Mouse (Mus musculus): ENCODE measurements around the gene Hes2. TPM values are rescaled to one million over a fixed set of nuclear protein-coding genes. Genes with fewer than 3 reads are reported as not detected.

The Hes2 gene
- polyA plus RNA-seq, 1 experiment: not detected

GRCm38 (mm10) chr4:152146033-152146827 lies 12.4 kb upstream of the Hes2 start:
- no peak for DNase-seq (ENCODE audit: low read depth in 1 of 2, low spot score in 2 of 2)
- Histone ChIP-seq H3K27ac (ENCODE audit: insufficient read depth, low read length) (no peak overlapping the region), H3K4me3 (ENCODE audit: extremely low read depth, insufficient read depth, insufficient read length) (no peak overlapping the region), H3K36me3 (ENCODE audit: control insufficient read depth, insufficient read depth, low read length) (no peaks in the 10 kb centered on the region), H3K4me1 (ENCODE audit: control insufficient read depth, insufficient read depth, insufficient read length) (no peaks in the 10 kb centered on the region), H3K27me3 (ENCODE audit: control insufficient read depth, insufficient read depth, low read length) (no peaks in the 10 kb centered on the region)
- TF ChIP-seq POLR2A (IDR thresholded peaks at IDR 0.05; ENCODE audit: low read depth, low read length) (no peak), CTCF (IDR thresholded peaks at IDR 0.05; ENCODE audit: extremely low read depth, insufficient read depth, insufficient read length, insufficient replicate concordance) (no peak)
- WGBS: 65% methylated on average over 11 of the region's 11 CpGs

- WGBS: 91% methylated on average over 4 of the region's 4 CpGs
Observed at GRCm38 (mm10) chr4:152150546-152150945, 8.1 kb upstream of the Hes2 start.

GRCm38 (mm10) chr4:152151451-152151965 lies 7.2 kb upstream of the Hes2 start:
- DNase-seq (ENCODE audit: low read depth in 1 of 2, low spot score in 2 of 2): no peak
- H3K4me3 ChIP-seq (ENCODE audit: extremely low read depth, insufficient read depth, insufficient read length): peak overlapping the region; percentile 39; the same call in 1 of the 2 replicates
- H3K27ac ChIP-seq (ENCODE audit: insufficient read depth, low read length): no peak overlapping the region
- H3K27me3 ChIP-seq (ENCODE audit: control insufficient read depth, insufficient read depth, low read length): peaks cover 8% of the 10 kb centered on the region
- 42% methylated on average over 7 of the region's 7 CpGs for WGBS
- TF ChIP-seq POLR2A (IDR thresholded peaks at IDR 0.05; ENCODE audit: low read depth, low read length): no peak
- TF ChIP-seq CTCF (IDR thresholded peaks at IDR 0.05; ENCODE audit: extremely low read depth, insufficient read depth, insufficient read length, insufficient replicate concordance): no peak
- H3K36me3 ChIP-seq (ENCODE audit: control insufficient read depth, insufficient read depth, low read length): no peaks in the 10 kb centered on the region
- peaks cover 5% of the 10 kb centered on the region for H3K4me1 ChIP-seq (ENCODE audit: control insufficient read depth, insufficient read depth, insufficient read length)

More at GRCm38 (mm10) chr4:152150546-152150945, 8.1 kb upstream of the Hes2 start:
- H3K4me1 ChIP-seq (ENCODE audit: control insufficient read depth, insufficient read depth, insufficient read length): peaks cover 5% of the 10 kb centered on the region
- DNase-seq (ENCODE audit: low read depth in 1 of 2, low spot score in 2 of 2): no peak
- TF ChIP-seq POLR2A (IDR thresholded peaks at IDR 0.05; ENCODE audit: low read depth, low read length) (no peak), CTCF (IDR thresholded peaks at IDR 0.05; ENCODE audit: extremely low read depth, insufficient read depth, insufficient read length, insufficient replicate concordance) (no peak)
- no peak overlapping the region for H3K27ac ChIP-seq (ENCODE audit: insufficient read depth, low read length)
- no peak overlapping the region for H3K4me3 ChIP-seq (ENCODE audit: extremely low read depth, insufficient read depth, insufficient read length)
- no peaks in the 10 kb centered on the region for H3K36me3 ChIP-seq (ENCODE audit: control insufficient read depth, insufficient read depth, low read length)
- peaks cover 8% of the 10 kb centered on the region for H3K27me3 ChIP-seq (ENCODE audit: control insufficient read depth, insufficient read depth, low read length)

GRCm38 (mm10) chr4:152151966-152152544 lies 6.6 kb upstream of the Hes2 start, which contains the start of gene Espn:
Gene Espn, minus strand, starts transcription at chr4:152152371.
- TF ChIP-seq POLR2A (IDR thresholded peaks at IDR 0.05; ENCODE audit: low read depth, low read length) (no peak), CTCF (IDR thresholded peaks at IDR 0.05; ENCODE audit: extremely low read depth, insufficient read depth, insufficient read length, insufficient replicate concordance) (no peak)
- peaks cover 8% of the 10 kb centered on the region for H3K27me3 ChIP-seq (ENCODE audit: control insufficient read depth, insufficient read depth, low read length)
- 2% methylated on average over 54 of the region's 57 CpGs for WGBS

GRCm38 (mm10) chr4:152153771-152154177 lies 4.9 kb upstream of the Hes2 start:
- H3K36me3 ChIP-seq (ENCODE audit: control insufficient read depth, insufficient read depth, low read length): no peaks in the 10 kb centered on the region
- H3K27me3 ChIP-seq (ENCODE audit: control insufficient read depth, insufficient read depth, low read length): peaks cover 17% of the 10 kb centered on the region
- peaks cover 13% of the 10 kb centered on the region for H3K4me1 ChIP-seq (ENCODE audit: control insufficient read depth, insufficient read depth, insufficient read length)
- no peak overlapping the region for H3K27ac ChIP-seq (ENCODE audit: insufficient read depth, low read length)
- H3K4me3 ChIP-seq (ENCODE audit: extremely low read depth, insufficient read depth, insufficient read length): peak overlapping the region; percentile 7; the same call in 1 of the 2 replicates
- WGBS: under 1% methylated on average over 23 of the region's 23 CpGs
- no peak for TF ChIP-seq POLR2A (IDR thresholded peaks at IDR 0.05; ENCODE audit: low read depth, low read length)
- peak; percentile 85 for TF ChIP-seq CTCF (IDR thresholded peaks at IDR 0.05; ENCODE audit: extremely low read depth, insufficient read depth, insufficient read length, insufficient replicate concordance)
- peak; percentile 90 to 91 for DNase-seq (ENCODE audit: low read depth in 1 of 2, low spot score in 2 of 2)

More at GRCm38 (mm10) chr4:152151966-152152544, 6.6 kb upstream of the Hes2 start, which contains the start of gene Espn:
- H3K27ac ChIP-seq (ENCODE audit: insufficient read depth, low read length): no peak within 1 kb of the TSS
- H3K4me3 ChIP-seq (ENCODE audit: extremely low read depth, insufficient read depth, insufficient read length): peak within 1 kb of the TSS; percentile 39; the same call in 1 of the 2 replicates
- peak in 1 of 2 experiments; percentile 26 for DNase-seq (ENCODE audit: low read depth in 1 of 2, low spot score in 2 of 2)
- H3K36me3 ChIP-seq (ENCODE audit: control insufficient read depth, insufficient read depth, low read length): no peaks in the 10 kb centered on the region
- peaks cover 5% of the 10 kb centered on the region for H3K4me1 ChIP-seq (ENCODE audit: control insufficient read depth, insufficient read depth, insufficient read length)

- Histone ChIP-seq H3K36me3 (ENCODE audit: control insufficient read depth, insufficient read depth, low read length) (no peaks in the 10 kb centered on the region), H3K4me3 (ENCODE audit: extremely low read depth, insufficient read depth, insufficient read length) (no peak overlapping the region), H3K4me1 (ENCODE audit: control insufficient read depth, insufficient read depth, insufficient read length) (peaks cover 17% of the 10 kb centered on the region), H3K27me3 (ENCODE audit: control insufficient read depth, insufficient read depth, low read length) (peaks cover 19% of the 10 kb centered on the region), H3K27ac (ENCODE audit: insufficient read depth, low read length) (no peak overlapping the region)
- 77% methylated on average over 4 of the region's 4 CpGs for WGBS
- no peak for DNase-seq (ENCODE audit: low read depth in 1 of 2, low spot score in 2 of 2)
- no peak for TF ChIP-seq POLR2A (IDR thresholded peaks at IDR 0.05; ENCODE audit: low read depth, low read length)
- no peak for TF ChIP-seq CTCF (IDR thresholded peaks at IDR 0.05; ENCODE audit: extremely low read depth, insufficient read depth, insufficient read length, insufficient replicate concordance)
Observed at GRCm38 (mm10) chr4:152155019-152155418, 3.6 kb upstream of the Hes2 start.
